Mouse (Mus musculus) spleen, postnatal 10 days (tissue): ENCODE measurements around the gene Zfp655.
A peak's percentile ranks its signal among the peaks of the same experiment; 100 is the strongest.
"Not testable (repeated sequence)": the region's sequence is repeated elsewhere in the genome, so short reads cannot be mapped to it uniquely, and the experiment has no call there.

ENCODE experiments used
- DNase-seq, 2 experiments: peaks; one replicate each; pipeline ENCODE4 v3.0.0; 2021 to 2022; ENCODE audit warnings: low spot score in 2 of 2

Zfp655 gene

GRCm38 (mm10) chr5:145231367-145231871 is at the start of gene Zfp655:
Zfp655 (plus strand) TSS chr5:145231715.
- DNase-seq = peak; percentile 94 to 96

- DNase-seq = no peak
Measured at GRCm38 (mm10) chr5:145185244-145185643, 46.3 kb upstream of the Zfp655 start.

- DNase-seq = no peak
Measured at GRCm38 (mm10) chr5:145189416-145189815, 42.1 kb upstream of the Zfp655 start.

GRCm38 (mm10) chr5:145190373-145190772 is 41.1 kb upstream of the Zfp655 start:
- DNase-seq = no peak

- DNase-seq = peak; percentile 90 to 95
Measured at GRCm38 (mm10) chr5:145190875-145191798, 40.4 kb upstream of the Zfp655 start.

GRCm38 (mm10) chr5:145191962-145192361 is 39.6 kb upstream of the Zfp655 start, which contains the start of gene Atp5j2:
Atp5j2 (minus strand) TSS chr5:145192062.
- DNase-seq = no peak

- DNase-seq = no peak
Measured at GRCm38 (mm10) chr5:145200387-145200786, 31.1 kb upstream of the Zfp655 start.

- DNase-seq = peak; percentile 64 to 88
Measured at GRCm38 (mm10) chr5:145201321-145201991, 30.1 kb upstream of the Zfp655 start, which contains the start of gene Zkscan14. Zkscan14 (minus strand) TSS chr5:145201868.

- no peak for DNase-seq
Measured at GRCm38 (mm10) chr5:145202446-145202845, 29.1 kb upstream of the Zfp655 start.

GRCm38 (mm10) chr5:145203936-145204691 is 27.4 kb upstream of the Zfp655 start, which contains the start of gene Zkscan5:
Zkscan5 (plus strand) TSS chr5:145204562.
- peak; percentile 94 to 97 for DNase-seq

- DNase-seq = no peak
Measured at GRCm38 (mm10) chr5:145205041-145205440, 26.5 kb upstream of the Zfp655 start.

GRCm38 (mm10) chr5:145207385-145207784 is 24.1 kb upstream of the Zfp655 start:
- DNase-seq = no peak

- no peak for DNase-seq
Measured at GRCm38 (mm10) chr5:145207954-145208353, 23.6 kb upstream of the Zfp655 start.

GRCm38 (mm10) chr5:145208391-145208790 is 23.1 kb upstream of the Zfp655 start:
- DNase-seq = not testable (repeated sequence)

GRCm38 (mm10) chr5:145211340-145211739 is 20.2 kb upstream of the Zfp655 start:
- DNase-seq = no peak

GRCm38 (mm10) chr5:145212216-145212615 is 19.3 kb upstream of the Zfp655 start:
- DNase-seq = no peak

GRCm38 (mm10) chr5:145213505-145213904 is 18.0 kb upstream of the Zfp655 start:
- DNase-seq = no peak

- DNase-seq = no peak
Measured at GRCm38 (mm10) chr5:145214679-145215078, 16.8 kb upstream of the Zfp655 start.

- no peak for DNase-seq
Measured at GRCm38 (mm10) chr5:145217746-145218145, 13.8 kb upstream of the Zfp655 start.

- DNase-seq = no peak
Measured at GRCm38 (mm10) chr5:145218206-145218605, 13.3 kb upstream of the Zfp655 start.

- DNase-seq = no peak
Measured at GRCm38 (mm10) chr5:145218671-145219070, 12.8 kb upstream of the Zfp655 start.

GRCm38 (mm10) chr5:145219981-145220380 is 11.5 kb upstream of the Zfp655 start:
- no peak for DNase-seq
